Mouse (Mus musculus) thymus, postnatal 10 days (tissue): ENCODE measurements around the gene Pex1.
"Not testable (repeated sequence)": the region's sequence is repeated elsewhere in the genome, so short reads cannot be mapped to it uniquely, and the experiment has no call there.

Experiments used
- DNase-seq, 2 experiments: peaks; one replicate each; pipeline ENCODE4 v3.0.0; 2021; ENCODE audit warnings: low spot score in 2 of 2

Pex1 gene

DNA sequence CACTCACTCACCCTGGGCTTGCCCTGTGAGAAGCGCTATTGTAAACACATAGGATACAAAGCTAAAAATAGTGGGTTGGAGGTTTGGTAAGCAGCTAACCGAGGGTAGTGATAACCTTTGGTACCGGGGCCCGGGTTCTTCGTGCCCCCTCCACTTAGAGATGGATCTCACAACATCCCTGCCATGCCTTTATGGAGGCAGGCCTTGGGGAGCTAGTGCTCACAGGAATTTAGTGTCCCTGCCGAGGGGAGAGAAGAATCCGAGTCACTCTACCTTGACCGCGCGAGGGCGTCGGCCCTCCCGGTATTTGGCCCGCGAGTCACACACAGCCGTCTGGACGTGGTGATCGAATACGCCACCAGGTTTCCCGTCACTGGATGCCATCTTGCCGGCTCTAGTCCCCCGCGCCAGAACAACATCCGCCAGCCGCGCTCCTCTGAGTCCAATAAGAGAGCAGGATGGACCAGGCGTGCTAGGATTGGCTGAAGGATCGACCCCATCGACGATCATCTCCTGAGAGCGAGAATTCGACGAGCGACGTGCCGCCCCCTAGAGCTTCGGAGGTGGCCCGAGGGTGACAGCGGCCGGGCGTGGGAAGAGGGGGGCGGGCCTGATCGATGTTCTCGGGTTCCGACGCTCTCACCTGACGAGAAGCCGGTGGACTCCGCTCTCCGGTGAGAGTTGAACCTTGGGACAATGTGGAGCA is at the start of gene Pex1:
TSS of gene Pex1 (plus strand) at position 374 of the 706 bp plus-strand sequence.
- DNase-seq, result peak; percentile 90 to 92

DNA sequence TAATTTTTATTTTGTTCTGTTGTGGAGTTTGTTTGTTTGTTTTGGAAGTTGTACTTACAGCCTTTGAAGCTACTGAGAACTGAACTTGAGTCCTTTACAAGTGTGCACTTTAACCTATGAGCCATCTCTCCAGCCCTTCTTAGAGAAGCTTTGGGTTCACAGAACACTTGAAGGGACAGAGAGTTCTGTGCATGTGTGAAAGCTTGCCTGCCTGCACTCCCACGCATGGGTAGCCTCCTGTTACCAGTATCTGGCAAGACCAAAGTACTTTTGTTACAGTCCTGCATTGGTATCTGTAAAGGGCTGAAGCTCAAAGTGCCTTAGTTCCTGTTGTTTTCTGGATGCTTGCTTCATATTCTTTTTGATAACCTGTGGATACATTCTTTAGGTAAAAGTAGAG is 49.6 kb upstream of the Pex1 start:
- no peak for DNase-seq

DNA sequence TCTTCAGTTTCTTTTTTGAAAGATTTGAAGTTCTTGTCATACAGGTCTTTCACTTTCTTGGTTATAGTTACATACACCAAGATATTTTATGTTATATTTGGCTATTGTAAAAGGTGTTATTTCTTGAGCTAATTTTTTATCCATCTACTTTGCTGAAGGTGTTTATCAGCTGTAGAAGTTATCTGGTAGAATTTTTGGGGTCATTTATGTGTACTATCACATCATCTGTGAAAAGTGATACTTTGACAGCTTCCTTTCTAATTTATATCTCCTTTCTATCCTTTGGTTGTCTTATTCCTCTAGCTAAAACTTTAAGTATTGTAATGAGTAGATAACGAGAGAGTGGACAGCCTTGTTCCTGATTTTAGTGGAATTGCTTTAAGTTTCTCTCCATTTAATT is 44.4 kb upstream of the Pex1 start:
- DNase-seq, result no peak

DNA sequence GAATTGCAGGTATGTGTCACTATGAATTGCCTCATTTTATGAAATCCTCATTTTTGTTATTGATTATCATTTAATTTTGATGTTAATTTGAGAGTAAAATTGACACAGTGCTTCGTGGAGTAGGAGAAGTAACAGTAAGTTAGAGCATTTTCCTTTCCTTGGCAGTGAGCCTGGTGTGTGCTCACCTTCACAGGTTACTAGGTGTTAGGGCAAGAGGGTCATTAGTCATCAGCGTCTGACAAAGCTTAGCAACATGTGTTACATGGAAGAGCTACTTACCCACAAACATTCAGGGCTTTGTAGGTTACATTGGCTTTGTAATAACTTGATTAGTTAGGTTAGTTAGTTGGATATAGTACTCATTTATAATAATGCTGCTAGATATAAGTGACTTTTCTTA is 41.7 kb upstream of the Pex1 start:
- no peak for DNase-seq

DNA sequence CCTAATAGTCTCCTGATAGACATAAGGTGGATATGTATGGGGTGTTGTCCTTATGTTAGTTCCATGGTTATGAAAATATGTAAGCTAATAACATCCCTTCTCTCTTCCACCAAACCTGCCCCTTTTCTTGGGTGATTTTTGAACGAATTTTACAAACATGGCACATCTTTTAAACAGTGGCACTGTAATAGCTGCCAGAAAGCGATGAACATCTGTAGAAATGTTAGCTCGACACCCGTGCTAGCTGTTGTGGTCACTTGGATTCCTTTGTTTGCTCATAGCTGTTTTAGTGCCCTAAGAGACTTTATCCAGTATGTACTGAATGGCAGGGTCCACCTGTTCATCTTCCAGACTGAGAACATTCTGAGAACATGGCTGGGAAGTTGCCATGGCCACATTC is 24.6 kb upstream of the Pex1 start, which contains the start of gene 1700109H08Rik:
TSS of gene 1700109H08Rik (plus strand) at position 301 of the 400 bp plus-strand sequence.
- DNase-seq, result no peak

DNA sequence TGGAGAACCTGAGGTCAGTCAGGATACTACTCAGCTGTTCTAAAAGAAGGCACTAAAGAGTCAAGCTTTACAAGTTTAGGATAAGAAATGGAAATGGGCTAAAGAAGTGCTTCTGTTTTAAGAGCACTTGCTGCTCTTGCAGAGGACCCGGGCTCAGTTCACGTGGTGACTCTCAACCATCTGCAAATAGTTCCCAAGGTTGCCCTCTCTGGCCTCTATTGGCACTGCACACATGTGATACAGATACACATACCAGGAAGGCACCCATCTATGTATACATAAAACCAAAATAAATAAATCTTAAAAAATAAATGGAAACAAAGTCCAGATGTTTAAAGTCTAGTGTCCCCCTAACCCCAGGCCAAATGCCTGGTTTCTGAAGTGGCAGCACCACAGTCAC is 21.0 kb upstream of the Pex1 start:
- no peak for DNase-seq

DNA sequence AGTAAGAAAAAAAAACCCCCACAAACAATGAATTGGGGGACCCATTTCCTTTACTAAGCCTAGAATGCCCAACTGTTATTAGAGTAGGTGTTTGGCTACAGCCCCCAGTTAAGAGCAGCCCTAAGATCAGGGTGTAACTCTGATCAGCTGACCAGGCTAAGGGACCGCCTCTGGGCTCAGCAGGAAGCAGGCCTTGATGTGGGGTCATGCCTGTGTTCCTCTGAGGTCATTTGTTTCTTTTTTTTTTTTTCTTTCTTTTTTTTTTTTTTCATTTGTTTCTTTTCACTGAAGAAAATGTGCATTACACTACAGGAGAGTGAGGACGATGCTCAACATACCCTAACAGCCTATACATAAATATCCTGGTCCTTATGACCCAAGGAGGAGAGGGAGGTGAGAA is 17.9 kb upstream of the Pex1 start:
- DNase-seq, result no peak

DNA sequence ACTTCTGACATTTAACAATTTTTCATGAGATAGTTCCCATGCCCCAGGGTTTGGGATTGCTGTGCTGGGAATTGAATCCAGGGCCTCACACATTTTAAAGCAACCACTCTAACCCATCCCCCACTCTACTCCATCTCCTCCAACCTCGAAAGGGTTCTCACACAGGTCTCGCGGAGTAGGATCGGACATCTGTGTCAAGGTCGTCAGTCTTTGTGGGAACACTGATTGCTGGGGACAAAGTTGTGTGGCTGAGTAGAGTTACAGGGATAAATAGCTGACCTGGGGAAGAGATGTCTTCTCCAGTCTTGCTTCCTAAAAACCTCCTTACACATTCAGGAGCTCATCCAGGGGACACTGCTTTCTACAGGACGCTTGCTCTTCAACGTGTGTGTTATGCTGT is 16.8 kb upstream of the Pex1 start:
- DNase-seq, result no peak

DNA sequence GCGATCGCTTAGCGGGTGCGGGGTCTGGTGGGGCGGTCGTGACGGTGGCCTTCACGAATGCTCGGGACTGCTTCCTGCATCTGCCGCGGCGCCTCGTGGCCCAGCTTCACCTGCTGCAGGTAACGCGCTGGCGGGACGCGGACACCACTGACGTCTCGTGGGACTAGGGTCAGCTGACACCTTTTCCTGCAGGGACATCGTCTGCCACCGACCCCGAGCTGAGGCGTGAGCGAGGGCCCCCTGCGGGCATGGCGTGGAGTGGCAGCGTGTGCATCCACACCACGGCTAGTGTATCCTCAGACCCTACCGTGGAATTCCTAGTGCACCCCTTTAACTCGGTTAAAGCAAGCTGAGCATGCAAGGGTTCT is 517 bp downstream of the Pex1 start, which contains the start of gene Rbm48:
TSS of gene Rbm48 (minus strand) at position 187 of the 368 bp plus-strand sequence.
- DNase-seq, result peak; percentile 72 to 74

DNA sequence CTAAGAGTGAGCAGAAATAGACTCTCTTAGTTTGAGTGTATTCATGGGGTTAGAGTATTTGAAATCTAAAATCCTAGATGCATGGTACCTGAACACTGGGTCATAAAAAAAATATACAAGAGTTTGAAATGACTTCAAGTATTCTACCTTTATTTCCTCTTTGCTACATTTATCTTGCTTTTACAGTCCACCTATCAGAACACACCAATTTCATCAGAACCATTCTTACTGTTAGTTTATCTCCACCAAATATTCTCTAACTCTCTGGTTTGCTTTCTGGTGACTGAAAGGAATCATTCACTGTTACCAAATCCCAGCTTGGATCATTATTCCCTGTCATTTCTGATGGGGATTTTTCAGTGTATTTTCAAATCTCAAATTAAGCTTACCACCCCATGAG is 1.3 kb downstream of the Pex1 start:
- no peak for DNase-seq

DNA sequence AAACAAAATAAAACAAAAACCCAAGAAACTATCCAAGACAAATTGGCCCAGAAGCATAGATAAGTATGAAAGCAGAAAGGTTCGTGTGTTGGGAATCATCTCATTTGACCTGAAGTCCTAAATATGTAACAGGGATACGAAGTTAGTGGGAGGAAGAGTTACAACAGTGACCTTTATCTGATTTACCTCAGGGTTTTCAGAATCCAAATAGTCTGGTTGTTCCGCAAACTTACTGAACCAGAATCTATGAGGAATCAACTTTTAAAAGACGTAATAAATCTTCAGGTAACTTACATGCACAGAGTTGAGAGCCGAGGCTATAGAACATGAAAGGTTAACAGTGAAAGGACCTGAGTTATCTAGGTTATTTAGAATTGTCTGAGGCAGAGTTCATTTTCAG is 2.9 kb downstream of the Pex1 start:
- DNase-seq, result no peak

DNA sequence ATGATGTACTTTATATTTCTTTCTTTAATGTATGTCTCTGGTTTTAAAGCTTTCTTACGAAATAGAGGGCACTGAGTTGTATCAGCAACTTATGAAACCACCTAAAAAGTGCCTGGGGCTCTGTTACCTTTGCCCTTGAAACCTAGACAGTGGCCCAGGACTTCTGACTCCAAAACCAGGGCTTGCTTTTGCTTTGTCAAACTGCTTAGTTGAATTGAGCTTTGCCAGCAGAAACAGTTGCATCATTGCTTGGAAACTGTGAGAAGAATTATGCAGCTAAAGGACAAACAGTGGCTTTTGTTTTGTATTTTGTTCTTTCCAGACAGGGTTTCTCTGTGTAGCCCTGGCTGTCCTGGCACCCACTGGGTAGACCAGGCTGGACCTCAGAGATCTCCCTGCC is 4.4 kb downstream of the Pex1 start:
- DNase-seq, result no peak

DNA sequence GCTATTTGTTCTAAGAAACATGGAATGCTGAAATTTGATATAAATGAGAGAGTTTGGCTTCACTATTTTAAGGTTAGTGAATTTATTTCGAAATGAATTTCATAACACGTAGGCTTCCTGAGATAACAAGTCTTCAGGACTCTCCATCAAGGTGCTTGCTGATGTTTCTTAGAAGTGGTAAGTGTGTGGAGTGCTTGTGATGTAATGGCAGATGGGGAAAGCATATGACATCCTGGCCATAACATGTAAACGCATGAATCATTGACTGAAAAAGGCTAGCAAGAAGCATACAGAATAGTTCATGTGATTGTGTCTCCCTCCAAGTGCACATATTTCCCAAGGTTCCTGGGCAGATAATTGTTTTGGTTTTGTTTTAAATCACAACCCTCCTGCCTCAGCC is 4.9 kb downstream of the Pex1 start:
- no peak for DNase-seq

DNA sequence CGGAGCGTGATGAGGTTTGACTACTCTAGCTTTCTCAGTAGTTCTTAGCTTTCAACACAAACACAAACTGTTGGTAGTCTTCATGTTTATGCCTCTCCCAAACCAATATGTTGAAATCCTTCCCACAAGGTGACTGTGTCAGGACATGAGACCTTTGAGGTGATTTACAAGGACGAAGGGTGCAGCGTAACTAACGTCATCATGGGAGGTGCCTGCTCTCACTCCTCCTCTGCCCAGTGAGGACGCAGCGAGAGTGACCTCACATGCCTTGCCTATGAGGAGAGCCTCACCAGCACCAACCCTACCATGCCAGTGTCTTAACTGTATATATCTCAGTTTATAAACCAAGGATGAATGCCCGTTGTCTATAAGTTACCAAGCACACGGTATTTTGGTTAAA is 11.2 kb downstream of the Pex1 start:
- DNase-seq, result no peak

DNA sequence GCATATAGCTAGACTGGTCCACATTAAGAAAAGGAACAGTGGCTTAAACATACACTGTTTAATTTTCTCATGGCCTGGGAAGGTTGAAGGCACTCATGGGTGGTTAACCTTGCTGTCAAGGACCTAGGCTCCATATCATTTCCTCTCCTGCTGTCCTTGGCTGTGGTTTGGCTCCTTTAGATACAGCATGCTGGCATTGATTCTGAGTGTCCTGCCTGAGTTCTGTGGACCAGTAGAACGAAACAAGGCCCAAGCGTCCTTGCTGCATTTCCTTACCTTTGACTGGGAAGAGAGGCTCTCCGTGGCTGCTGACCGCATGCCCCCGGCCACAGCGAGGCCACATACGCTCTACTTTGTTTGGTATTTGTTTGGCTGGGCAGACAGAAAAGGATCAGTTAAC is 13.4 kb downstream of the Pex1 start:
- no peak for DNase-seq

DNA sequence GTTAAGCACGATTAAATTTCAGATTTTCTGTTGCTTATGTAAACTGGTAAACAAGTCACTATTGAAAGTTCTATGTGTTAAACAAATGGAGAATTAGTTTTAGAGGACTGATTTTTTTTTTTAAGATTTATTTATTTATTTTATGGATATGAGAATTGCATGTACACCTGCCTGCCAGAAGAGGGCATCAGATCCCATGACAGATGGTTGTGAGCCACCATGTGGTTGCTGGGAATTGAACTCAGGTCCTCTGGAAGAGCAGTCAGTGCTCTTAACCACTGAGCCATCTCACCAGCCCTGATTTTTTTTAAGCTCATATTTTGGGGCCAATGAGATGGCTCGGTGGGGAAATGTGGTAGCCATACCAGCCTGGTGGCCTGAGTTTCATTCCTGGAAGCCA is 16.0 kb downstream of the Pex1 start:
- DNase-seq, result not testable (repeated sequence)

DNA sequence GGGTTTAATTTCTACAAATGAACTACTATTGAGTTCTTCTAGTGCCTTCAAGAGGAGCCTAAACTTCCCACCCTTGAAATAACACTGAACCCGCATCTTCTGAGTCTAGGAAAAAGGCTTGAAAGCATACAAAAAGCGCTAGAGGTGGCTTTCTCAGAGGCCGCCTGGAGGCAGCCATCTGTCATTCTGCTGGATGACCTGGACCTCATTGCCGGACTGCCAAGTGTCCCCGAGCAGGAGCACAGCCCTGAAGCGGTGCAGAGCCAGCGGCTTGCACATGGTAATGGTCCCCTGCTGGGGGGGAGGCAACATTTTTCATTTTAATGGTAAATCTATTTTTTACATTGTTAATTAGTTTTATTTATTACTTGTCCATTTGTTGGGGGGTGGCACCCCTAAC is 24.6 kb downstream of the Pex1 start:
- DNase-seq, result no peak

DNA sequence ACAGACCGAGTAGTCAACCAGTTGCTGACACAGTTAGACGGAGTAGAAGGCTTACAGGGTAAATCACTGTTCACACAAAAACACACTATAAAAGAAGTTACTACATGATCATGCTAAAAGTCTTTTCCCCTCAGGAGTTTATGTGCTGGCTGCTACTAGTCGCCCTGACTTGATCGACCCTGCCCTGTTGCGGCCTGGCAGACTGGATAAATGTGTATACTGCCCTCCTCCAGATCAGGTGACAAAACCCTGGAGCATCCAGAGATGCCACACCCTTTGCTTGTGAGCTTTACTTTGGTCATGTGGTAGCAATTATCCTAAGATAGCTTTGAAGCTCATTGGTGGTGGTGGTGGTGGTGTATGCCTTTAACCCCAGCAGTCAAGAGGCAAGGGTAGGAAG is 34.2 kb downstream of the Pex1 start:
- no peak for DNase-seq

DNA sequence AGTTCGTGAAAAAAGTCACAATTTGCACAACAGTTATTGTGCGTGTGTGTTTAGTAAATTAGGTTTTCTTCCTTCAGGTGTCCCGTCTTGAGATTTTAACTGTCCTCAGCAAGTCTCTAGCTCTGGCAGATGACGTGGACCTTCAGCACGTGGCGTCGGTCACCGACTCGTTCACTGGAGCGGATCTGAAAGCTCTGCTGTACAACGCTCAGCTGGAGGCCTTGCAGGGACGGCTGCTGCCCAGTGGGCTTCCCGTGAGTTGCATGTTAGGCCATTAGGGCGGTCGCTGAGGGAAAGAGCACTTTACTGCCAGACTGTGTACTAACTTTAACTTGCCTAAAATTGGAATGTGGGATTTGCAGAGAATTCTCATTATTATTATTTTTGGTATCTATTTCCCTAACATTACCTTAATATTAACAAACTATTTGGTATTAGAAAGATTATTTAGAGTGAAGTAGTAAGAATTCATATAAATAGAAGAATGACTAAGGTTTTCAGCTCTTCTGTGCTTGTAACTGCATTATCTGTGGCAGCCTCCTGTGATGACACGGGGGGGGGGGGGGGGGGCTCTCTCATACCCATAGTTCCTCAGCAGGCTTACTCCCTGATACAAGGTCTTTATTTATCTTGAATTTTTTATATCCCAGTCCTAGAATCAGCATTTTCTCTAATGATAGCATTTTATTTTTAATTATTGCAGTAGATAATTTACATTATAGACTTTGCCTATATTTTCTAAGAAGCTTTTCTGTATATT is 35.8 kb downstream of the Pex1 start:
- no peak for DNase-seq

DNA sequence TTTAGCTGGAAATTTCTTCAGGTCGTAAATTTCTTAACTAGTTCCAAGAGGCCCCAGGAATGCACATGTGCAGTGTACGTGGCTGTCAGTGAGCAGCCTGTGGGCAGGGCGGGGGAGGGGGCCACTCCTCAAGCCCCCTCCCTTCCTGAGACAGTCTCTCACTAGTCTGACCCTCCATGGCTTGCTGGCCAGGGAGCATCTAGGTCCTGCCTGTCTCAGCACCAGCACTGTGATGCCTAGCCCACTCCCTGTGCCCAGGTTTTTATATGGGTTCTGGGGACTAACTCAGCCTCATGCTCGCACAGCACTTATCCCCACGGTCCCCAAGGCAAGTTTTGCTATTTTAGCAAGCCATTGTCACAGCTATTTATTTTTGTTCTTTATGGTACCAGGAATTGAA is 36.4 kb downstream of the Pex1 start:
- DNase-seq, result no peak

DNA sequence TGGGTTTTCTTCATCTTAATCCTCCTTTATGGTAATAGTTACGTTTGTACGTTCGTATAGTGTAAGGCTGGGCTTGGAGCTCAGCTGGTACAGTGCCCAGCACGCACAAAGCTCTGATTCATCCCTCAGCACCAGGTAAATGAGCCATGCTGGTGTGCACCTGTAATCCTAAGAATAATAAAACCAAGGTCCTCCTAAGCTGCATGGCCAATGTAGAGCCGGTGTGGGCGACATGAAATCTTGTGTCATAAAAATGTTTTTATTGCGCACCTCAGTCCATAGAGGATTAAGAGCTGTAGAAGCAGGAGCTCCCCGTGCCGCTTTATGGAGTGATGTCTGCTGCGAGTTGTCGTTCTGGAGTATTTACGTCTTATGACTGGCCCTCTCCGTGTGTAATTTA is 37.4 kb downstream of the Pex1 start:
- no peak for DNase-seq

DNA sequence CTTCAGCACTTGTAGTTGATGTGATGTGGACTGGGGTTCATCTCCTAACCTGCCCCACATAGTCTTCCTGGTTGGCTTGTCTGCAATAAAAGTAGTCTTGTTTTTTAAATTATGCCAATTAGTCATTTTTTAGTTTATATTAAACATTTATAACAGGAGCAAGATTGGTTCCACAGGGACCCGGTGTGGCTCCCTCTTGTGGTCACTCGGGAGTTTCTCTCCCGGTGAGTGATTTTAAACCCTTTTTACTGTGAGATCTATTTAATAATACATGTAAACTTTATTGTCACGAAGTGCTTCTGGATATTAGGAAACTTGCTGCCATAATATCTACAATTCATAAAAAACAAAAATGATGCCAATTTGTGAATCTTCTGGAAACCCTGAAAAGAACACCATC is 38.1 kb downstream of the Pex1 start:
- no peak for DNase-seq

DNA sequence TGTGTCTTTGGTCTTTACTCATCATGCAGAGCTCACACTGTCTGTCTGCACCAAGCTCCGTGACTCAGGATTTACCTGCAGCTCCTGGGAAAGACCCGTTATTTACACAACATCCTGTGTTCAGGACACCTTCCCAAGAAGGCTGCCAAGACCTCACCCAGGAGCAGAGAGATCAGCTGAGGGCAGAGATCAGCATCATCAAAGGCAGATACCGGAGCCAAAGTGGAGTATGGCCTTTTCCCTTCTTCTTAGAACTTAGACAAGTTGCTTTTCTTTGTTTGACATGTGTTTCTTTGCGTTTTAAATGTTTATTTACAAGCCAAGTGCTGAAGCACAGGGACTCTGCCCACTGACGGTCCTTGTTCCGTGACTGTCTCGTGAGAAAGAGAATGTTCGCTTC is 39.4 kb downstream of the Pex1 start:
- no peak for DNase-seq

DNA sequence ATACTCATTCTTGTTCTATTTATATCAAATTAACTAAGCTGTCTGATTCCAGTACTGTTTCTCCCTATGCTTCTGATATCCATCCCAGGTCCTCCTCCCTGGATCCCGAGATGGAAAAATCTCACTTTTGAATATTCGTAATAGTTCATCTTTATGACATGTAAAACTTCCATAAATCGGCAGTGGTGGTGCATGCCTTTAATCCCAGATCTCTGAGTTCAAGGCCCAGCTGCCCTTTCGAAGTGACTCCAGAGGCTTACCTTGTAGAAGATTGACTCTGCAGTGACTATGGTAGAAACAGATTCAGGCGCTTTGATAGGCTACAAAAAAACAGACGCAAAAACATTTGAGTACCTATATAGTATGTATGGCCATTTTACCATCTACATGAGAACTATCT is 48.8 kb downstream of the Pex1 start:
- DNase-seq, result no peak
